Mouse (Mus musculus) gonadal fat pad, adult 2 months (tissue): ENCODE measurements around the gene Ralgps1. TPM values are rescaled to one million over a fixed set of nuclear protein-coding genes. Genes with fewer than 3 reads are reported as not detected.
A peak's percentile ranks its signal among the peaks of the same experiment; 100 is the strongest.

ENCODE experiments used
- DNase-seq: peaks from one replicate; pipeline ENCODE4 v3.0.0-alpha.2; 2012; ENCODE audit warnings: low read depth
- polyA plus RNA-seq: library from polyadenylated mRNA; depleted of rRNA; stranded (reverse); fragments of >200 nt; gene quantifications from 2 replicates; pipeline ENCODE4 v1.2.3, GENCODE M21; 2012; rRNA removed

Ralgps1 gene
- polyA plus RNA-seq, result 10.2 and 10.6 TPM in 2 replicates

- DNase-seq, result peak; percentile 30
Observed at GRCm38 (mm10) chr2:33370777-33371647, at the start of gene Ralgps1. TSS of gene Ralgps1 (minus strand) at chr2:33371486.

GRCm38 (mm10) chr2:33417454-33417853 lies 46.2 kb upstream of the Ralgps1 start:
- no peak for DNase-seq

GRCm38 (mm10) chr2:33414019-33414418 lies 42.7 kb upstream of the Ralgps1 start:
- DNase-seq, result no peak

GRCm38 (mm10) chr2:33412111-33412510 lies 40.8 kb upstream of the Ralgps1 start:
- no peak for DNase-seq

GRCm38 (mm10) chr2:33403511-33404003 lies 32.3 kb upstream of the Ralgps1 start:
- no peak for DNase-seq

- no peak for DNase-seq
Observed at GRCm38 (mm10) chr2:33402638-33403037, 31.4 kb upstream of the Ralgps1 start.

DNA sequence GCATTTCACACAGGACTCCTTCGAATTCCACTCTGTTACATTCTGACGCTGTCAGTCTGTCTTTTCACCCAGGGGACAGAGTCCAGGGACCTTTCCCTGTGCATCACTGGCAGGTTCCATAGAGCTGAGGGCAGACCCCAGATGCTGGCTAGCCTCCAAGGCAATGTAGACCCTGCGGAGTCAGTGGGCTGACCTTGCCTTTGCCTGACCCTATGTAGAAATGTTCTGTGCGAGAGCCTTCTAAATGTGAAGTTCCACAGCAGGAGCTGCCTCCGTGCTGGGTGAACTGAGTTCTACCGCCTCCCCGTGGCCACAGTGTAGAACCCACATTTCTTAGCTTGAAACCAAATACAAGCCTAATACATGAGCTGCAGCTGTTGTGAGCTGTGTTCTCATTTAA lies 30.9 kb upstream of the Ralgps1 start:
- DNase-seq, result no peak

GRCm38 (mm10) chr2:33401217-33401616 lies 29.9 kb upstream of the Ralgps1 start:
- DNase-seq, result no peak

- DNase-seq, result no peak
Observed at GRCm38 (mm10) chr2:33400541-33400940, 29.3 kb upstream of the Ralgps1 start.

DNA sequence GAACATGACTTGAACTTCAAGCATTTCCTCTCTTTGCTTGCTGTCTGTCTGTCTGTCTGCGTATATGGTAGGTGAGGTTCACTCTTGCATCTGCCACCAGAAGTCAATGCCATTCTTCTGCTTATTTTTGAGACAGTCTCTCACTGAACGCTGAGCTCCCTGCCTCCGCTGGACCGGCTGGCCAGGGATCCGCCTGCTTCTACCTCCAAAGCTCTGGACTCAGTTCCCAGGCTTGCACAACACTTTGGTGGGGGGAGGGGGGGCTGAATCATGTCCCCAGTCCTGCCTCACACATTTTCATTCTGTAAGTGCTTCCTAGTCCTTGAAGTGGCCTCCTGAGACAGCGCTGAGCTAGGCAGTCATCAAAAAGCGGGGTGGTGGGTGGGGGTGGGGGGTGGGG lies 27.8 kb upstream of the Ralgps1 start:
- no peak for DNase-seq

DNA sequence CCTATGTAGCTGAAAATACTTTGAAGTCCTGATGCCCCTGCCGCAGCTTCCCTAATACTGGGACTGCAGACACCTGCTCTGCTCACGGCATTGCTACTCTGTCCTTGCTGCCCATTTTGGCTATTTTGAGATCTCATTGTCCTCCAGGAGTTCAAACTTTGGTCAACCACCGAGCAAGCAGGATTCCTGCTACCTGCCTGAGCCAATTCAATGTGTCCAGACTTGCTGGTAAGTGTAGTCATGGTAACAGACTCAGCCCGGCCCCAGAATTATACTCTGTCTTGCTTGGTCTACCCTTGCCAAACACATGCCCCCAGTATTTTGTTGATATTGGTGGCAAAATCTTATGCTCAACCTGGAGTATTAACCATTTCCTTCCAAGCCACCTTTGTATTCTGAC lies 25.8 kb upstream of the Ralgps1 start:
- DNase-seq, result no peak

DNA sequence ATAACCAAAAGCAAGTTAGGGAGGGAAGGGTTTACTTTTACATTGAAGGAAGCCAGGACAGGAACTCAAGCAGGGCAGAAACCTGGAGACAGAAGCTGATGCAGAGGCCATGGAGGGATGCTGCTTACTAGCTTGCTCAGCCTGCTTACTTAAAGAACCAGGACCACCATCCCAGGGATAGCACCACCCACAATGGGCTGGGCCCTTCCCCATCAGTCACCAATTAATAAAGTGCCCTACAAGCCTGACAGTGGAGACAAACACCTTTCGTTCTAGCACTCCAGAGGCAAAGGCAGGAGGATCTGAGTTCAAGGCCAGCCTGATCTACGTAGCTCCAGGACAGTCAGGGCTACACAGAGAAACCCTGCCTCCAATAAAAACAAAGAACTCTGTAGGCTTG lies 23.8 kb upstream of the Ralgps1 start:
- DNase-seq, result no peak

DNA sequence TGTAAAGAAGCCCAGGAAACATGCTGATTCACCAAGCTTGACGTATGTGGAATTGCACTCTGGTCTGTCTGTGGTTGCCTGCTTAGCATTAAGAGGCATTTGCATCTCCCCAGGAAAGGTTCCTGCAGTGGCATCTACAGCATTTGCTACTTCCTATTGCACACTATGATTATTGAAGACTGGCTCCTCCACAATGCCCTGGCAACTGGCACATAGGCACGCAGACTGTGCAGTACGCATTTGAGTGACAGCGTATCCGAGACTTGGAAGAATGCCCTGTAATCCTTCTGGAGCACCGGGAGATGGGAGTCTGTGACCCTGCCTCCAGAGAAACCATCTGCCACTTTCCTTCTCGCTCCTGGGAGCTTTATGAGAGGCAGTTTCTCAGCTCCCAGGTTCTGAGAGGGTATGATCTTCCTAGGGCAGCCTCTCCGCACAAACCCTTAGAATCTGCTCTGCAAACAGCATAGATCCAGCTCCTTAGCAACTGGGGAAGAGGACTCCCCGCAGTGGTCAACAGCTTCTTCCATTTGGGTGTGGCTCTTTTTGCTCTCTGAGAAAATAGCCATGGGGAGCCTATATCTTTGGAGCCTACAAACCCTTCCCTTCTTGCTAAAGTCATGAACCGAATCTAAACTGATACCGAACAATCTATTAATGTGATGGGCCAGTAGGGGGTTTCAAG lies 22.8 kb upstream of the Ralgps1 start:
- DNase-seq, result no peak

- no peak for DNase-seq
Observed at GRCm38 (mm10) chr2:33393021-33393420, 21.7 kb upstream of the Ralgps1 start.

GRCm38 (mm10) chr2:33371648-33372408 lies 542 bp upstream of the Ralgps1 start:
- no peak for DNase-seq

DNA sequence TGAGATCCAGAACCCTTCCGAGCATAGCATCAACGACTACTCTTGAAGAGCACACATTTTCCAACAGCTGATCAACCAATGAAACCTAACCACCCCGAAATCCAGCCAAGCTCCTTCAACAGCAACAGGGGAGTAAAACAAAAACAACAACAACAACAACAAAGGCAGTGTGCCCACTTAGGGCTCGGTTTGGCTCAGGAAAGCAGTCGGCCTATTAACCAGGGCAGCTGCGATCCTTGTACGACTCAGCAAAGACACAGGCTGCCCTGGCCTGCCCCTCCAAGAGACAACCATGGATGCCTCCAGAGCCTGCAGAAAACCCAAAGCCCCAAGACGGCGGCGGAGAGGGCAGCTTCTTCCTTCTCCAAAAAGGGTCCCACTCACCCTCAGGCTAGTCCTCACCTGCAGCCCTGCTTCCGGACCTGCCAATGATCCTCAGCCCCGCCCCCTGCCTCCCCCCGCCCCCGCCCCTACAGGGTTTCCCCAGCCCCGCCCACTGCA lies 960 bp downstream of the Ralgps1 start:
- DNase-seq, result no peak

- no peak for DNase-seq
Observed at GRCm38 (mm10) chr2:33369453-33369852, 1.8 kb downstream of the Ralgps1 start.

- DNase-seq, result no peak
Observed at GRCm38 (mm10) chr2:33368486-33368885, 2.8 kb downstream of the Ralgps1 start.

DNA sequence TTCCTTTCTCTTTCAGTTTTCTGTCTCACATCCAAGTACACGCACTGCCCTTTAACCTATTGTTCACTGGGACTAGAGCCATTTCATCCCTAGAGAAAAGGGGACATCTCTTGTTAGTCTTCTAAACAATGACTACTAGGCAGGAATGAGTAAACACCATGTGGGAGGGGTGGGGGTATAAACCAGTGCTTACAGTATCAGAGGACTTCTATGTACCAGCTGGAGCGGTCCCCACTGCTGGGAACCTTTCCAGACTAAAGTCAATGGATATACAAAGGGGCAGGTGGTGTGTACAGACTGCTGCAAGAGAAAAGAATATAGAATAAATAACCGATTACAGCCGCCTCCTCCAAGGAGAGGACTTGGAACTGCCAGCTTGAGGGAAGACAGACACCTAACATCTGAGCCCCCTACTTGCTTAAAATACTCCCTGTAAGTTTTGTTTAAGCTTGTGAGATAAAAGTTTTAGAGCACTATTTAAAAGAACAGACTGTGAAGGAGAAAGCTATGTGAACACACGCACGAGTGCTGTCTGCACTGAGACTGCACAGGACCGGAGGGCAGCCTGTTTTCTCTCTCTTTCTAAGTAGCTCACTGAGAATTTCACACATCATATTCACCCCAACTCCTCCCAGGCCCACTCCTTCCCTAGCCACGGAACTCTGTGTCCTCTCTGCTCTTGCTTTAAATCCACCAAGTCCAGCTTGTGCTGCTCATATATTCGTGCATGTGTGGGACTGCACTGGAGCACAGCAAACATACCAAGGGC lies 5.4 kb downstream of the Ralgps1 start:
- DNase-seq, result no peak

- DNase-seq, result no peak
Observed at GRCm38 (mm10) chr2:33364656-33365055, 6.6 kb downstream of the Ralgps1 start.

DNA sequence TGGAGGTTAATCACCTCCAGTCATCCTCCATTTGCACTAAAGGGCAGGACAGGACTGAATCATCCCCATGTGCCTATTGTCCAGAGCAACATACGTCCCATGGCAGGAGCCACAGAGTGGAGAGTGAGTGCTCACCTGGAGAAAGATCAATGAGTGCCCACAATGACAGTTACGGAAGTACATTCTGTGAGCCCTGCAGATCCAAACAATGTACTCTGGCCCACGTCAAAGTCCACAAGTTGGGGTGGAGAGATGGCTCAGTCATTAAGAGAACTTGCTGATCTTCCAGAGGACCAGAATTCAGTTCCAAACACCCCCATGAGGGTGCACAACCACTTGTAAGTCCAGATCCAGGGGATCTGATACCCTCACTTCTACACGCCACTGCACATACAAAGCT lies 7.4 kb downstream of the Ralgps1 start:
- DNase-seq, result no peak
